Mouse (Mus musculus): ENCODE data around the gene Hes7.

- TF ChIP-seq GATA1 (IDR thresholded peaks at IDR 0.05; ENCODE audit: borderline replicate concordance, low read length) (no peak), FLI1 (IDR thresholded peaks at IDR 0.05; ENCODE audit: low read length) (no peak)
These were observed 52.4 kb downstream of the Hes7 start for GRCm38 (mm10) chr11:69172606-69173005.

Measured in megakaryocyte, embryonic 14.5 days (primary cell).